20 mouse cellular contexts compared by ENCODE assay signal in genomic region chr4:105252571-105253200, GRCm38 (mm10).
DNase-seq lines count a peak whose midpoint lies in the region; TF ChIP-seq lines count a peak whose summit lies in the region.
"Had no signal": no experiment of that assay in that cellular context is flagged by ENCODE, and none has a peak within 500 bp of the region (broad histone marks: within the 10 kb centered on the region; RNA-seq: fewer than 3 reads in every experiment).

No protein-coding gene starts in this region.

- TF ChIP-seq CTCF in gastrocnemius, adult 2 months (IDR thresholded peaks at IDR 0.05): no peak
- no peak for TF ChIP-seq CTCF in spleen, adult 2 months (IDR thresholded peaks at IDR 0.05; ENCODE audit: extremely low read depth, insufficient read depth, insufficient read length, insufficient replicate concordance)

- H3K36me3 ChIP-seq in spleen, adult 2 months (ENCODE audit: control insufficient read depth, insufficient read depth, low read length): no peaks in the 10 kb centered on the region
- no peaks in the 10 kb centered on the region for H3K36me3 ChIP-seq in midbrain, embryonic 10.5 days
- H3K36me3 ChIP-seq: forebrain, embryonic 10.5 days; hindbrain, embryonic 15.5 days; limb, embryonic 12.5 days; liver, embryonic 12.5 days; midbrain, embryonic 13.5 days had no signal

- H3K4me3 ChIP-seq in gastrocnemius, adult 2 months: no peak overlapping the region
- H3K4me3 ChIP-seq in spleen, adult 2 months (ENCODE audit: extremely low read depth, insufficient read depth, insufficient read length): no peak overlapping the region
- H3K4me3 ChIP-seq in midbrain, embryonic 10.5 days: no peak overlapping the region
- H3K4me3 ChIP-seq: forebrain, embryonic 10.5 days; heart, adult 2 months; hindbrain, embryonic 15.5 days; limb, embryonic 12.5 days; liver, embryonic 12.5 days; midbrain, embryonic 13.5 days had no signal

- peak overlapping the region; percentile 20; the same call in 1 of the 2 replicates for H3K27ac ChIP-seq in gastrocnemius, adult 2 months
- peak overlapping the region; percentile 44; the same call in 1 of the 2 replicates for H3K27ac ChIP-seq in spleen, adult 2 months (ENCODE audit: insufficient read depth, low read length)
- no peak overlapping the region for H3K27ac ChIP-seq in midbrain, embryonic 10.5 days (replicated peaks)
- H3K27ac ChIP-seq: forebrain, embryonic 10.5 days; heart, adult 2 months; hindbrain, embryonic 15.5 days; limb, embryonic 12.5 days; liver, embryonic 12.5 days; macrophage; midbrain, embryonic 13.5 days had no signal

- H3K4me1 ChIP-seq in spleen, adult 2 months (ENCODE audit: control insufficient read depth, insufficient read depth, insufficient read length): peaks cover 18% of the 10 kb centered on the region
- H3K4me1 ChIP-seq in midbrain, embryonic 10.5 days: no peaks in the 10 kb centered on the region
- H3K4me1 ChIP-seq: forebrain, embryonic 10.5 days; hindbrain, embryonic 15.5 days; liver, embryonic 12.5 days; midbrain, embryonic 13.5 days had no signal

- TF ChIP-seq POLR2A in spleen, adult 2 months (IDR thresholded peaks at IDR 0.05; ENCODE audit: low read depth, low read length): no peak

- intact Hi-C loops in gastrocnemius, adult 2 months (cut with DNase I): no loop called here
- intact Hi-C loops in gastrocnemius, postnatal 14 days (cut with DNase I; ENCODE audit: low total_unique reads): no loop called here

- DNase-seq in gastrocnemius, adult 2 months: no peak
- no peak for DNase-seq in gastrocnemius, postnatal 14 days
- DNase-seq in spleen, adult 2 months (ENCODE audit: low read depth in 1 of 2, low spot score in 2 of 2): peak in 1 of 2 experiments; percentile 27
- no peak for DNase-seq in spleen, adult 12 weeks (ENCODE audit: low spot score)
- DNase-seq in induced T-regulatory cell, adult 2 months (ENCODE audit: low read depth): peak; percentile 2
- no peak for DNase-seq in ovary, postnatal 14 days (ENCODE audit: low spot score)
- DNase-seq in midbrain, embryonic 10.5 days (ENCODE audit: low spot score): no peak
- DNase-seq: adrenal gland, postnatal 10 days; cerebellum, adult 9-11 months; heart, adult 2 months; heart, postnatal 36 days; lung, adult 2 months; right cerebral cortex, postnatal 25 days; thymus, postnatal 36 days had no signal

- WGBS in spleen, adult 2 months: 41% methylated on average over 5 of the region's 5 CpGs
- 87% methylated on average over 5 of the region's 5 CpGs for WGBS in midbrain, embryonic 10.5 days

- no peaks in the 10 kb centered on the region for H3K27me3 ChIP-seq in spleen, adult 2 months (ENCODE audit: control insufficient read depth, insufficient read depth, low read length)
- H3K27me3 ChIP-seq in midbrain, embryonic 10.5 days (ENCODE audit: low read depth, poor library complexity, severe bottlenecking): peaks cover 5% of the 10 kb centered on the region; the same call in 1 of the 2 replicates
- H3K27me3 ChIP-seq: hindbrain, embryonic 15.5 days; liver, embryonic 12.5 days; midbrain, embryonic 13.5 days had no signal

- no peaks in the 10 kb centered on the region for H3K9me3 ChIP-seq in midbrain, embryonic 10.5 days (replicated peaks)
- H3K9me3 ChIP-seq: forebrain, embryonic 10.5 days; hindbrain, embryonic 15.5 days; limb, embryonic 12.5 days; liver, embryonic 12.5 days; midbrain, embryonic 13.5 days had no signal
